Mouse (Mus musculus): ENCODE data around the gene Zbtb7a. TPM values are rescaled to one million over a fixed set of nuclear protein-coding genes. Genes with fewer than 3 reads are reported as not detected.

Gene Zbtb7a
- total and polyA plus RNA-seq, 2 experiments from 2014 or later: 32.3 to 57.8 TPM

DNA sequence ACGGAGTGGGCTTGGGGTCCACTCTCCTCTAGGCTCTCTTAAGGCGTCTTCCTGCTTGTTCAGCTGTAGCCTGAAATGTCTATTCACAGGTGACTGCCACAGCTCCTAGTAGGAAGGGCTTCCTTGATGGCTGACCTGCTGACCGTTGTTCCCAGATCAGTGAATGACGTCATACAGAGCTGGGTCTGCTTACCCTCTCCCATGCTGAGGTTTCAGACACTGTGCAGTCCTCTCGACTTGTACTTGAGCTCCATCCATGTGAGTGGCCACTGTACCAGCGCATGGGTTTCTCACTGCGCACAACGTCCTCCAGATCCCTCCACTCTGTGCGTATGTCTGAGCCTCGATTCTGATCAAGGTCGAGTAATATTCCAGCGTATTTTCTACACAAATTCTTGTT lies 17.6 kb downstream of the Zbtb7a start:
- no peak for TF ChIP-seq CTCF (IDR thresholded peaks at IDR 0.05; ENCODE audit: low read depth)
- no peak for TF ChIP-seq EP300 (IDR thresholded peaks at IDR 0.05; ENCODE audit: low read depth)
- peak; percentile 43 for ATAC-seq (ENCODE audit: insufficient read depth, low read depth)
- Histone ChIP-seq H3K27ac (ENCODE audit: low read depth) (peak overlapping the region; percentile 63), H3K9me3 (replicated peaks; ENCODE audit: control insufficient read depth, low read length) (no peaks in the 10 kb centered on the region), H3K4me1 (ENCODE audit: control insufficient read depth, insufficient read depth) (0 out of 2 replicates have a peak, but pooled peaks cover 5% of the 10 kb centered on the region), H3K36me3 (replicated peaks; ENCODE audit: control insufficient read depth, insufficient read depth, low read length) (peaks cover 75% of the 10 kb centered on the region), H3K4me2 (ENCODE audit: low read depth, low read length) (no peak overlapping the region), H3K9ac (replicated peaks; ENCODE audit: low read depth, low read length) (no peak overlapping the region), H3K27me3 (ENCODE audit: control insufficient read depth, insufficient read depth, low read length) (no peaks in the 10 kb centered on the region), H3K4me3 (ENCODE audit: low read depth, low read length) (no peak overlapping the region)
- WGBS: 45% methylated on average over 12 of the region's 12 CpGs
- peak; percentile 62 for DNase-seq (ENCODE audit: low spot score)

DNA sequence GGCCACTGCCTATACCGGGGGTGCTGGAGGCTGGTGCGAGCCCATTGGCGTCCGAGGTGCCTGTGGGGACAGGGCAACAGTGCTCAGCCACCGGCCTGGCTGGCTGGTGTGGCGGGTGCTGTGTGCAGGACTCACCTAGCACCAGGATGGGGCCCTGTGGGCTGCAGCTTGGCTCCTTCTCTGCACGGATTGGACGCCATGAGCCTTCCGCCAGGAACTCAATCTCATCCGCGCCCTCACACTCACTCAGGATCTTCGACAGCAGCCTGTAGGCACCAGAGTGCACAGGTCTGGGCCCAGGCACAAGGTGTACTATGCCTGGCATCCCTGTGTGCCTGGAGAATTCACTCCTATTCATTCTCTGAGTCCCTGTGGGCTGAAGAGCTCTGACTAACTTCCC lies 19.3 kb downstream of the Zbtb7a start:
- 88% methylated on average over 12 of the region's 12 CpGs for WGBS
- H3K4me3 ChIP-seq (ENCODE audit: low read depth, low read length): no peak overlapping the region
- H3K9me3 ChIP-seq (replicated peaks; ENCODE audit: control insufficient read depth, low read length): no peaks in the 10 kb centered on the region
- 0 out of 2 replicates have a peak, but pooled peaks cover 5% of the 10 kb centered on the region for H3K4me1 ChIP-seq (ENCODE audit: control insufficient read depth, insufficient read depth)
- H3K4me2 ChIP-seq (ENCODE audit: low read depth, low read length): no peak overlapping the region
- DNase-seq (ENCODE audit: low spot score) (no peak), ATAC-seq (ENCODE audit: insufficient read depth, low read depth) (no peak)
- TF ChIP-seq CTCF (IDR thresholded peaks at IDR 0.05; ENCODE audit: low read depth) (no peak), EP300 (IDR thresholded peaks at IDR 0.05; ENCODE audit: low read depth) (no peak)
- H3K9ac ChIP-seq (replicated peaks; ENCODE audit: low read depth, low read length): no peak overlapping the region
- H3K27ac ChIP-seq (ENCODE audit: low read depth): no peak overlapping the region
- peaks cover 71% of the 10 kb centered on the region for H3K36me3 ChIP-seq (replicated peaks; ENCODE audit: control insufficient read depth, insufficient read depth, low read length)
- no peaks in the 10 kb centered on the region for H3K27me3 ChIP-seq (ENCODE audit: control insufficient read depth, insufficient read depth, low read length)

- Histone ChIP-seq H3K4me1 (ENCODE audit: control insufficient read depth, insufficient read depth) (0 out of 2 replicates have a peak, but pooled peaks cover 5% of the 10 kb centered on the region), H3K4me2 (ENCODE audit: low read depth, low read length) (no peak overlapping the region), H3K9me3 (replicated peaks; ENCODE audit: control insufficient read depth, low read length) (no peaks in the 10 kb centered on the region), H3K27me3 (ENCODE audit: control insufficient read depth, insufficient read depth, low read length) (no peaks in the 10 kb centered on the region), H3K27ac (ENCODE audit: low read depth) (no peak overlapping the region), H3K36me3 (replicated peaks; ENCODE audit: control insufficient read depth, insufficient read depth, low read length) (peaks cover 69% of the 10 kb centered on the region), H3K9ac (replicated peaks; ENCODE audit: low read depth, low read length) (no peak overlapping the region), H3K4me3 (ENCODE audit: low read depth, low read length) (no peak overlapping the region)
- 68% methylated on average over 6 of the region's 6 CpGs for WGBS
- no peak for TF ChIP-seq EP300 (IDR thresholded peaks at IDR 0.05; ENCODE audit: low read depth)
- TF ChIP-seq CTCF (IDR thresholded peaks at IDR 0.05; ENCODE audit: low read depth): no peak
- no peak for DNase-seq (ENCODE audit: low spot score)
- no peak for ATAC-seq (ENCODE audit: insufficient read depth, low read depth)
Measured at GRCm38 (mm10) chr10:81154736-81155135, 19.7 kb downstream of the Zbtb7a start.

GRCm38 (mm10) chr10:81161602-81162317 lies 26.7 kb downstream of the Zbtb7a start:
- 90% methylated on average over 8 of the region's 8 CpGs for WGBS

GRCm38 (mm10) chr10:81162318-81162652 lies 27.3 kb downstream of the Zbtb7a start:
- ATAC-seq (ENCODE audit: insufficient read depth, low read depth): no peak
- TF ChIP-seq CTCF (IDR thresholded peaks at IDR 0.05; ENCODE audit: low read depth) (no peak), EP300 (IDR thresholded peaks at IDR 0.05; ENCODE audit: low read depth) (no peak)
- no peaks in the 10 kb centered on the region for H3K27me3 ChIP-seq (ENCODE audit: control insufficient read depth, insufficient read depth, low read length)
- no peaks in the 10 kb centered on the region for H3K9me3 ChIP-seq (replicated peaks; ENCODE audit: control insufficient read depth, low read length)
- no peak overlapping the region for H3K9ac ChIP-seq (replicated peaks; ENCODE audit: low read depth, low read length)
- no peak overlapping the region for H3K4me3 ChIP-seq (ENCODE audit: low read depth, low read length)
- H3K4me2 ChIP-seq (ENCODE audit: low read depth, low read length): no peak overlapping the region
- WGBS: 72% methylated on average over 2 of the region's 2 CpGs
- peaks cover 11% of the 10 kb centered on the region; the same call in 1 of the 2 replicates for H3K4me1 ChIP-seq (ENCODE audit: control insufficient read depth, insufficient read depth)
- DNase-seq (ENCODE audit: low spot score): no peak
- H3K36me3 ChIP-seq (replicated peaks; ENCODE audit: control insufficient read depth, insufficient read depth, low read length): peaks cover 44% of the 10 kb centered on the region
- no peak overlapping the region for H3K27ac ChIP-seq (ENCODE audit: low read depth)

More at GRCm38 (mm10) chr10:81161602-81162317, 26.7 kb downstream of the Zbtb7a start:
- Histone ChIP-seq H3K36me3 (replicated peaks; ENCODE audit: control insufficient read depth, insufficient read depth, low read length) (peaks cover 49% of the 10 kb centered on the region), H3K4me2 (ENCODE audit: low read depth, low read length) (no peak overlapping the region), H3K4me3 (ENCODE audit: low read depth, low read length) (no peak overlapping the region), H3K27me3 (ENCODE audit: control insufficient read depth, insufficient read depth, low read length) (no peaks in the 10 kb centered on the region), H3K4me1 (ENCODE audit: control insufficient read depth, insufficient read depth) (peaks cover 8% of the 10 kb centered on the region; the same call in 1 of the 2 replicates), H3K9me3 (replicated peaks; ENCODE audit: control insufficient read depth, low read length) (no peaks in the 10 kb centered on the region), H3K27ac (ENCODE audit: low read depth) (no peak overlapping the region), H3K9ac (replicated peaks; ENCODE audit: low read depth, low read length) (no peak overlapping the region)
- DNase-seq (ENCODE audit: low spot score) (no peak), ATAC-seq (ENCODE audit: insufficient read depth, low read depth) (no peak; the same call in 1 of the 2 replicates)
- TF ChIP-seq EP300 (IDR thresholded peaks at IDR 0.05; ENCODE audit: low read depth): no peak
- no peak for TF ChIP-seq CTCF (IDR thresholded peaks at IDR 0.05; ENCODE audit: low read depth)

All from heart, postnatal 0 days (tissue).